ENCODE assay signal across 8 mouse cellular contexts in genomic region chr1:24099926-24100869, GRCm38 (mm10). TPM values are rescaled to one million over a fixed set of nuclear protein-coding genes. Genes with fewer than 3 reads are reported as not detected.
DNase-seq lines count a peak whose midpoint lies in the region; ATAC-seq and TF ChIP-seq lines count a peak whose summit lies in the region.

Gene Fam135a (minus strand): TSS chr1:24100341.

- ATAC-seq in lung, embryonic 15.5 days (ENCODE audit: borderline replicate concordance, extremely low read depth, low FRiP score, low TSS enrichment) = peak; percentile 92

- peak within 1 kb of the TSS; percentile 74 for H3K4me2 ChIP-seq in lung, embryonic 15.5 days

- no peaks in the 10 kb centered on the region for H3K27me3 ChIP-seq in hindbrain, embryonic 10.5 days (ENCODE audit: insufficient read depth, poor library complexity, severe bottlenecking)
- H3K27me3 ChIP-seq in lung, embryonic 15.5 days = no peaks in the 10 kb centered on the region
- H3K27me3 ChIP-seq in thymus, adult 2 months (ENCODE audit: control insufficient read depth, insufficient read depth, low read length) = peaks cover 11% of the 10 kb centered on the region

- peaks cover 21% of the 10 kb centered on the region for H3K4me1 ChIP-seq in hindbrain, embryonic 10.5 days (replicated peaks)
- peaks cover 10% of the 10 kb centered on the region; the same call in 1 of the 2 replicates for H3K4me1 ChIP-seq in lung, embryonic 15.5 days
- H3K4me1 ChIP-seq in thymus, adult 2 months (replicated peaks; ENCODE audit: control insufficient read depth, insufficient read depth, low read length) = peaks cover 10% of the 10 kb centered on the region; the same call in 1 of the 2 replicates

- peak within 1 kb of the TSS; percentile 89 for H3K9ac ChIP-seq in lung, embryonic 15.5 days

- under 1% methylated on average over 88 of the region's 88 CpGs for WGBS in hindbrain, embryonic 10.5 days
- 2% methylated on average over 69 of the region's 88 CpGs for WGBS in lung, embryonic 15.5 days
- 2% methylated on average over 88 of the region's 88 CpGs for WGBS in thymus, adult 2 months

- peak within 1 kb of the TSS; percentile 96 for H3K27ac ChIP-seq in hindbrain, embryonic 10.5 days
- H3K27ac ChIP-seq in lung, embryonic 15.5 days = peak within 1 kb of the TSS; percentile 80
- H3K27ac ChIP-seq in thymus, adult 2 months (ENCODE audit: control insufficient read depth, insufficient read depth, low read length) = no peak within 1 kb of the TSS

- no peak for TF ChIP-seq CTCF in thymus, adult 2 months (IDR thresholded peaks at IDR 0.05; ENCODE audit: borderline replicate concordance, control insufficient read depth, extremely low read depth, insufficient read depth, low read length, poor library complexity)

- no peak for TF ChIP-seq POLR2A in thymus, adult 2 months (IDR thresholded peaks at IDR 0.05; ENCODE audit: control insufficient read depth, extremely low read depth, insufficient read depth, low read length, poor library complexity)

- H3K9me3 ChIP-seq in hindbrain, embryonic 10.5 days = no peaks in the 10 kb centered on the region
- no peaks in the 10 kb centered on the region for H3K9me3 ChIP-seq in lung, embryonic 15.5 days

- no peaks in the 10 kb centered on the region for H3K36me3 ChIP-seq in hindbrain, embryonic 10.5 days
- no peaks in the 10 kb centered on the region for H3K36me3 ChIP-seq in lung, embryonic 15.5 days
- H3K36me3 ChIP-seq in thymus, adult 2 months (ENCODE audit: control insufficient read depth, insufficient read depth, low read length) = no peaks in the 10 kb centered on the region

- DNase-seq in MN1 (ENCODE audit: low spot score) = peak; percentile 80
- DNase-seq in cerebellum, adult 8-10 months = peak; percentile 85
- peak; percentile 84 to 95 for DNase-seq in frontal cortex, adult 2 months (ENCODE audit: extremely low spot score in 1 of 2, low spot score in 1 of 2)
- peak; percentile 97 for DNase-seq in hindbrain, embryonic 10.5 days (ENCODE audit: low spot score)
- DNase-seq in layer of hippocampus, adult 9-10 months (ENCODE audit: low spot score) = peak; percentile 64
- peak; percentile 90 for DNase-seq in ovary, adult 18-20 months (ENCODE audit: low spot score)
- DNase-seq in thymus, adult 2 months = peak; percentile 58

- peak within 1 kb of the TSS; percentile 88 for H3K4me3 ChIP-seq in hindbrain, embryonic 10.5 days
- H3K4me3 ChIP-seq in lung, embryonic 15.5 days = peak within 1 kb of the TSS; percentile 93
- peak within 1 kb of the TSS; percentile 51 for H3K4me3 ChIP-seq in thymus, adult 2 months (ENCODE audit: control insufficient read depth, insufficient read depth, low read length)

RNA-seq across cellular contexts. Expression of gene Fam135a, which starts in this region (rescaled TPM):
- polyA plus RNA-seq in frontal cortex, adult 2 months (2012; rRNA removed) = 40.3 and 42.8 TPM in 2 replicates
- polyA plus RNA-seq in hindbrain, embryonic 10.5 days (2016; fragmentation: Nextera tagmentation; extraction: Ambion mirVana) = 24.5 and 36.0 TPM in 2 replicates
- polyA plus RNA-seq in lung, embryonic 15.5 days (2015; fragmentation: Nextera tagmentation; extraction: Ambion mirVana) = 30.0 and 32.9 TPM in 2 replicates
- polyA plus RNA-seq in thymus, adult 2 months (2012; rRNA removed) = 0.65 and 1.1 TPM in 2 replicates

Comparison
In these comparisons a context has a peak if more than half of its experiments do, and no peak if none do; other contexts are left out.
1. RNA of gene Fam135a (polyA plus RNA-seq): 40.3 to 42.8 TPM in frontal cortex, adult 2 months, 30.0 to 32.9 TPM in lung, embryonic 15.5 days and 24.5 to 36.0 TPM in hindbrain, embryonic 10.5 days; 0.65 to 1.1 TPM in thymus, adult 2 months; every median in the first group is over 10 times any median in the second.
2. Peak in every context shown above with its lines, with median percentiles within 50 percentile points of each other: DNase-seq and H3K4me3 ChIP-seq.